Mouse (Mus musculus): ENCODE measurements around the gene Stc2.

DNA sequence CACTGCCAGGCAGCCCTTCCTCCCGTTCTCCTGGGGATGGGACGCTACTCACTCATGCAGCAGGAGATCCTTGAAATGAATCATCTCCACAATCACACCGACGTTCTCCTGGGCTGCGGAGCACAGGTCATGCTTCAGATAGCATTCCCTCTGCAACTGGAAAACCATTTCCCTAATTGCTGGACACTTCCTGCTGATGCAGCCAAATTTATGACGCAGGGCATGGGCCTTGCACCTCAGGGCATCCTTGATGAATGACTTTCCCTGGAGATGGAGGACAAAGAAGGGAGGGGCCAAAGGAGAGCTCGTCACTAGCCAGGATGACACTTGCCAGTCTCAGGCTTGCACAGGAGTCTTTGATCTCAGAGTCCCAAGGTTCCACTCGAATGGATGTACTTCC, 4.6 kb downstream of the Stc2 start:
- TF ChIP-seq CTCF (conservative IDR thresholded peaks at IDR 0.05; ENCODE audit: insufficient read depth, insufficient read length, low read depth, low read length) (no peak), POLR2A (IDR thresholded peaks at IDR 0.05; ENCODE audit: low read depth, low read length) (no peak)

Data from kidney, adult 2 months (tissue).